ENCODE assay signal across 8 mouse cellular contexts in genomic region chr8:87037620-87038380, GRCm38 (mm10).
DNase-seq lines count a peak whose midpoint lies in the region; ATAC-seq and TF ChIP-seq lines count a peak whose summit lies in the region.

No protein-coding gene starts in this region.

- WGBS in lung, embryonic 16.5 days, result 3% methylated on average over 44 of the region's 48 CpGs
- WGBS in heart, embryonic 14.5 days, result 2% methylated on average over 43 of the region's 48 CpGs
- 7% methylated on average over 48 of the region's 48 CpGs for WGBS in liver, embryonic 12.5 days (ENCODE audit: insufficient replicate concordance)

- ATAC-seq in lung, embryonic 16.5 days (ENCODE audit: low read depth), result 0 out of 2 replicates have a peak, but pooled peaks have one; percentile 26
- no peak for ATAC-seq in heart, embryonic 14.5 days (ENCODE audit: insufficient number of reproducible peaks, insufficient read depth, low FRiP score, low read depth)
- no peak for ATAC-seq in liver, embryonic 12.5 days
- no peak for ATAC-seq in monocyte, adult 5-6 weeks (replicated peaks; ENCODE audit: insufficient number of reproducible peaks, low FRiP score, low TSS enrichment, poor library complexity, severe bottlenecking)

- H3K4me2 ChIP-seq in lung, embryonic 16.5 days (ENCODE audit: low read depth, low read length), result peak overlapping the region; percentile 63
- peak overlapping the region; percentile 75 for H3K4me2 ChIP-seq in heart, embryonic 14.5 days (ENCODE audit: low read length)
- peak overlapping the region; percentile 60 for H3K4me2 ChIP-seq in liver, embryonic 12.5 days

- H3K9me3 ChIP-seq in lung, embryonic 16.5 days (ENCODE audit: control insufficient read depth, low read length), result no peaks in the 10 kb centered on the region
- H3K9me3 ChIP-seq in heart, embryonic 14.5 days (ENCODE audit: control insufficient read depth, low read length), result no peaks in the 10 kb centered on the region
- H3K9me3 ChIP-seq in liver, embryonic 12.5 days (replicated peaks), result no peaks in the 10 kb centered on the region

- no peak for TF ChIP-seq POLR2A in testis, adult 2 months (IDR thresholded peaks at IDR 0.05; ENCODE audit: control insufficient read depth, low read depth, low read length)

- H3K4me1 ChIP-seq in lung, embryonic 16.5 days (replicated peaks; ENCODE audit: control insufficient read depth, insufficient read depth, low read length), result peaks cover 7% of the 10 kb centered on the region; the same call in 1 of the 2 replicates
- peaks cover 2 to 5% of the 10 kb centered on the region in 2 experiments; a peak in 2 of 4 replicates for H3K4me1 ChIP-seq in heart, embryonic 14.5 days (ENCODE audit: control insufficient read depth in 2 of 2, insufficient read depth in 2 of 2, low read length in 2 of 2)
- H3K4me1 ChIP-seq in liver, embryonic 12.5 days, result no peaks in the 10 kb centered on the region; the same call in 1 of the 2 replicates
- peaks cover 4% of the 10 kb centered on the region for H3K4me1 ChIP-seq in testis, adult 2 months (ENCODE audit: control insufficient read depth, insufficient read depth, low read length)

- DNase-seq in lung, postnatal 36 days, result no peak
- DNase-seq in cerebellum, postnatal 10 days, result peak; percentile 48 to 56
- no peak for DNase-seq in layer of hippocampus, adult 8-10 months (ENCODE audit: low spot score in 2 of 2)

- no peaks in the 10 kb centered on the region for H3K36me3 ChIP-seq in lung, embryonic 16.5 days (ENCODE audit: control insufficient read depth, insufficient read depth, low read length)
- H3K36me3 ChIP-seq in heart, embryonic 14.5 days (ENCODE audit: control insufficient read depth, insufficient read depth, low read length), result no peaks in the 10 kb centered on the region
- no peaks in the 10 kb centered on the region for H3K36me3 ChIP-seq in liver, embryonic 12.5 days
- no peaks in the 10 kb centered on the region for H3K36me3 ChIP-seq in testis, adult 2 months (ENCODE audit: control insufficient read depth, insufficient read depth, low read length)

- TF ChIP-seq CTCF in testis, adult 2 months (IDR thresholded peaks at IDR 0.05; ENCODE audit: control insufficient read depth, insufficient read depth, insufficient replicate concordance, low read depth, low read length), result no peak

- peak overlapping the region; percentile 49; the same call in 1 of the 2 replicates for H3K9ac ChIP-seq in lung, embryonic 16.5 days (ENCODE audit: low read length)
- H3K9ac ChIP-seq in heart, embryonic 14.5 days (ENCODE audit: low read length), result peak overlapping the region; percentile 49
- no peak overlapping the region for H3K9ac ChIP-seq in liver, embryonic 12.5 days

- H3K27ac ChIP-seq in lung, embryonic 16.5 days (ENCODE audit: low read length), result no peak overlapping the region
- no peak overlapping the region for H3K27ac ChIP-seq in heart, embryonic 14.5 days (replicated peaks in 1 of 2; ENCODE audit: control insufficient read depth in 1 of 2, insufficient read depth in 1 of 2, low read depth in 2 of 2, low read length in 2 of 2)
- H3K27ac ChIP-seq in liver, embryonic 12.5 days, result no peak overlapping the region
- no peak overlapping the region for H3K27ac ChIP-seq in testis, adult 2 months (ENCODE audit: control insufficient read depth, insufficient read depth, low read depth, low read length)

- peaks cover 8% of the 10 kb centered on the region; the same call in 1 of the 2 replicates for H3K27me3 ChIP-seq in lung, embryonic 16.5 days (ENCODE audit: control insufficient read depth, insufficient read depth, low read depth, low read length)
- peaks cover 5% of the 10 kb centered on the region; the same call in 1 of the 2 replicates for H3K27me3 ChIP-seq in heart, embryonic 14.5 days (ENCODE audit: control insufficient read depth, insufficient read depth, low read length)
- peaks cover 29% of the 10 kb centered on the region for H3K27me3 ChIP-seq in liver, embryonic 12.5 days (replicated peaks)
- no peaks in the 10 kb centered on the region for H3K27me3 ChIP-seq in testis, adult 2 months (ENCODE audit: control insufficient read depth, insufficient read depth, low read length)

- H3K4me3 ChIP-seq in lung, embryonic 16.5 days (ENCODE audit: low read length), result peak overlapping the region; percentile 35
- H3K4me3 ChIP-seq in heart, embryonic 14.5 days (ENCODE audit: control insufficient read depth in 1 of 2, insufficient read depth in 1 of 2, low read depth in 1 of 2, low read length in 2 of 2), result peak overlapping the region; percentile 33 to 34
- peak overlapping the region; percentile 21 for H3K4me3 ChIP-seq in liver, embryonic 12.5 days
- peak overlapping the region; percentile 19; the same call in 1 of the 2 replicates for H3K4me3 ChIP-seq in testis, adult 2 months (ENCODE audit: control insufficient read depth, low read depth, low read length)

Comparison
In these comparisons a context has a peak if more than half of its experiments do, and no peak if none do; other contexts are left out.
1. DNase-seq: peak in cerebellum, postnatal 10 days (2 of 2); none in lung, postnatal 36 days (single experiment) and layer of hippocampus, adult 8-10 months (0 of 2).
2. Peak in every context shown above with its lines, with median percentiles within 50 percentile points of each other: H3K4me2 ChIP-seq and H3K4me3 ChIP-seq.